Mouse (Mus musculus) spleen, postnatal 4 days (tissue): ENCODE measurements at regions not wholly inside any gene's neighbourhood (a gene's known extent, or its start where the extent isn't known, plus 50 kb on each side); places are given as distances from the start of the nearest gene placed in this dataset.

ENCODE experiments used
- DNase-seq, 2 experiments: peaks; one replicate each; pipeline ENCODE4 v3.0.0; 2022; ENCODE audit warnings: low spot score in 2 of 2

DNA sequence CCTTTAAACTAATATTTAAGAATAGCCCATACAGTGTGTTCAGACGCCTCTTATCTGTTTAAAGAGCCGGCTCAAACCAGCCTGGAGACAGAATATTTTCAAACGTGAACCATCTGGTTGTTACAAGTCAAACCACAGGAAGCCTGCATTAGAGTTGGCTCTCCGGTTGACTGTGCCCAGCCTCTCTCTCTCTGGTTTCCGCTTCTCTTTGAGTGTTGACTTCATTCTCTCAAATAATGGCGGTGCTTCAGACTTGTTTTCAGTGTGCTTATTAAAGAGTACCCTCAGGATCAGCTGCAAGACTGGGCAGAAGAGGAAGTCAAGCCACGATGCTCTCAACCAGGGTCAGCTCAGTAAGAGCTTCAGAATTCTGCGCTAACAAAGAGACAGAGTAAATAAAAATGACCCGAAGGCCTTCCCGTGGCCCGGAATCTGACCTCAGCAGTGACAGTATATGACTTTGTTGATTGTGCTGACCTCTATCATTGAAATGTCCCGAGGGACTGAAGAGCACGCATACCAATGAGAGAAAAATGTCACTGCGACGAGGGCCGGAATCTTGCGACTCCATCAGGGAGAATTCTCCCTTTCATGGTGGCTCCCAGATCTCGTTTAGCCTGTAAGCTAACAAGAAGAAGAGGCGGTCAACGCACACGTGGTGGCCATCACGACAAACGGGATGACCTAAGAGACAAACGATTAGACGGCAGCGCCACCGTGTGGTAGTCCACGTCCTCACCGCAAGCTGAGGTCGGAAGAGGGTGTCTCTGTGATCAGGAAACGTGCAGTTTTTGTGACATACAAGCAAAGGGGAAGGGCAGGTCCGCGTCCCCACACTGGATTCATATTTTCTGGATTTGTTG is 55.3 kb upstream of the Cpsf6 start:
- DNase-seq: peak; percentile 88 to 96

DNA sequence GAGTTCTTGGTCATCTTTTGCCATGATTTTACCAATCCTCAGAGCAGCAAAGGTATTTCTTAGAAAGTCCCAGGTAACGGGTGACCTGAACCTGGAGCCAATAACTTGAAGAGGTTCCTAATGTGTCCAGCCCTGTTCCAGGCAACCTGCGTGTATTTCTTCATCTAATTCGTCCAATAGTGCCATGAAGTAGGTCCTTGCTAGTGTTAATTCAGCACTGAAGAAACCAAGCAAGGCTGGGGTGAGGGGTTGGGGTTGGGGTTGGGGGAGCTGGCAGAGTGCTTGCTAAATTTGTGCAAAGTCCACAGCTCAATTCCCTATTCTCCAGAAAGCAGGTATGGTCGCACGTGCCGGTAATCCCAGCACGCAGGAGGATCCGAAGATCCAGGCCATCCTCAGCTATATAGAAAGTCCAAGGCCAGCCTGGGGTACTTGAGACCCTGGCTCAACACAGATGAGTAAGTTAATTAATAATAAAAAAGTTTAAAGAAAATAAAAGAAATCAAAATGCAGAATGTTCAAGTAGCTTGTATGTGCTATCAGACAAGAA is 54.6 kb upstream of the Cpsf6 start:
- no peak for DNase-seq

DNA sequence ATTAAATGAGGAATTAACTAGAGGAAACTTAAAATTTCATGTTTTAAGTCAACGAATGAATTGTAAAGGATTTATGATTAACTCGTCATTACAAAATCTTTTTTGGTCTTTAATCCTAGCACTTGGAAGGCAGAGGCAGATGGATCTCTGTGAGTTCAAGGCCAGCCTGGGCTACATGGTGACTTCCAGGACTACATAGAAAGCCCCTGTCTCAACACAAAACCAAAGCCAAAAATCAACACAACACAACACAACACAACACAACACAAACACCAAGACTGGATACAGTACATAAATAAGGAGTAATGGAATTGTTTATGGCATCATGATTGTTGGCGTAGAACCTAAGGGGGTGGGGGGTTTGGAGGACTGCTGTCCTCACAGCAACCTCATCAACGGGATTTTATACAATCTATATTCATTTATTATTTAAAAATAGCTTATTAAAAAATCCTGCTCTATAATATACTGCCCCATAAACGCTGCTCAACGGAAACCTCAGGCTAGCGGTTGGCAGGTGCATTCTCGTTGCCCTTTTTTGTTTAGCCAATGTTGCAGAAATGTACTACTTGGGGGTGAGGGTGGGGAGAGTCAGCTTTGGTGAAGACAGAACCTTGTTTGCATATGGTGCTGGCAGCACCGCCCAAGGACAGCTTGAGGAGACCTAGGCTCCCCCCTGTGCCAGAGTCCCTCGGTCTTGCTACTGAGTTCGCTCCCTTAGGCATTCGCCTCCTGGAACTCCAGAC is 53.9 kb upstream of the Cpsf6 start:
- peak in 1 of 2 experiments; percentile 37 for DNase-seq

DNA sequence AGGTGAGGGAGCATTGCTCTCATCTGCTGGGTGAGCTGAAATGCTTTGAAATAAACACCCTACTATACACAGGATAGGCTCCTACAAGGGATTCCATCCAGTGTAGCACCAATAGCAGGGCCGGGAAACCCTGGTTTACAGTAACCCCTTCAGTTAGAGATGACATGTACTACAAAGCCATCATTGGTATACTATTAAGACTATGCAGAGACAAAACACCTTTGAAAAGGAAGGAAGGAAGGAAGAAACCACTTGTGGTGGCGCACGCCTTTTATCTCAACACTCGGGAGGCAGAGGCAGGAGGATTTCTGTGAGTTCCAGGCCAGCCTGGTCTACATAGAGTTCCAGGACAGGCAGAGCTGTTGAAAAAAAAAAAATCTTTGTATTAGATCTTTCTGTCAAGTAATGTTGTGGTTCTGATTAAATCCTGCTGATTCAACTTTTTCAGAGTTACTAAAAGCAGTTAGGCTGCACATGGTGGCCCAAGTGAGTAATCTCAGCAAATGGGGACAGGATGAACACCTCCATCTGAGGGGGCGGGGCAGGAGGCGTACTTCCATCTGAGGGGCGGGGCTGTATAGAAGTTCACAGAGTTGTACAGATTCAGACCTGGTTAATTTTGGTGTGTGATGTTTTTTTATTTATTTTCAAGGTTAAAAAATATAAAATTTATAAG is 53.2 kb upstream of the Cpsf6 start:
- DNase-seq: no peak

DNA sequence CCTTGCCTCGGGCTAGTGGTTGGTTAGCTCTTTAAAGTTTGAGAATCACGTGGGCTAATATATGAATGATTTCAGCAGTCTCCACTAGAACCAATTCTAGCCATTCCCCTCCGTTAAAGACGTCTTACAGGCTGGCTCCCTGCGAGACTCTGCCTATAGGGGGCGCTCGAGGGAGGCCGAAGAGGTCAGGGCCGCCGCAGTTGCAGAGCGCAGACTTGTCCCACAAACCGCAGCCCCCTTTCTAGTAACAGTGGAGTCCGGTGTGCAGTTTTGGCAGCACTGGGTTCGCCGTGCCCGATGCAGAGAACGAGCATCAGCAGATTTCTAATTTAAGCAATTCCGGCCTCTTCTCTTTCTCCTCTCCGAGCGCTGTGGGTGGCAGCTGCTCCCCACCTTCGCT is 52.6 kb upstream of the Cpsf6 start:
- DNase-seq: peak; percentile 76 to 94

DNA sequence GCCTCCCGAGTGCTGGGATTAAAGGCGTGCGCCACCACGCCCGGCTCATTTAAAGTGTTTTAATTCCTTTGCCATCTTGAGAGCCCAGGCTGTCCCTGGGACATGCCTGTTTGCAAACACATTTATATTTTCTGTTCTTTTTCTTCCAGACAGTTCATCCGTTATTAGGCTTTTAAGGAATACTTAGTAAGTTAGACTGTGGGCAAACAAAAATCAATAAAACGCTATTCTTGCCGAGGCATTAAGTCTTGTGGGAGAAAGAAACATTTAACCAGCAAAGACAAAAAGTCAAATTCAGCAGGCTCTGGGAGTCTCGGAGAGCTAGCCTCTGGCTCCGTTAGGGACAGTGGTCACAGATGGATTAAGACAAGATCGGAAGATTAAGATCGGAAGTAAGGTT is 52.0 kb upstream of the Cpsf6 start:
- DNase-seq: no peak

DNA sequence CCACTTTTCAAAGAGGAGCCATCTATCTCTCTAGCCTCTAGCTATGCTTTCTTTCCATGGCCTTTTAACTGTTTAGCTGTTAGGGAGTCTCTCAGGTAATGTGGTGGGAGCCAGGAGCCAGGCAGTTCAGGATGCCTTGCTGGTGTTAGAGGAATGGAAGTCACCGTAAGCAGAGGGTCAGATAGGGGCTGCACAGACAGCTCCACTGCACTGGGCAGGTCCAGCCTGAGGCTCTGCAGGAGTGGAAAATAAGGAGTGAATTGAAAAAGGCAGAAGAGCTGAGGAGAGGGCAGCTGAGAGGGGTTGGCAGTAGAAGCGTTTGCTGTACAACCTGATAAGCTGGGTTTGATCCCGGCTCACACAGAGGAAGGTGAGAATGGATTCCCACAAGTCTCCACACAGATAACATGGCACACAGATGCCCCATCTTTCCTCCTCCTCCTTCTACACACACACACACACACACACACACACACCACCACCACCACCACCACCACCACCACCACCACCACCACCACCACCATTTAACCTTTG is 51.3 kb upstream of the Cpsf6 start:
- no peak for DNase-seq

DNA sequence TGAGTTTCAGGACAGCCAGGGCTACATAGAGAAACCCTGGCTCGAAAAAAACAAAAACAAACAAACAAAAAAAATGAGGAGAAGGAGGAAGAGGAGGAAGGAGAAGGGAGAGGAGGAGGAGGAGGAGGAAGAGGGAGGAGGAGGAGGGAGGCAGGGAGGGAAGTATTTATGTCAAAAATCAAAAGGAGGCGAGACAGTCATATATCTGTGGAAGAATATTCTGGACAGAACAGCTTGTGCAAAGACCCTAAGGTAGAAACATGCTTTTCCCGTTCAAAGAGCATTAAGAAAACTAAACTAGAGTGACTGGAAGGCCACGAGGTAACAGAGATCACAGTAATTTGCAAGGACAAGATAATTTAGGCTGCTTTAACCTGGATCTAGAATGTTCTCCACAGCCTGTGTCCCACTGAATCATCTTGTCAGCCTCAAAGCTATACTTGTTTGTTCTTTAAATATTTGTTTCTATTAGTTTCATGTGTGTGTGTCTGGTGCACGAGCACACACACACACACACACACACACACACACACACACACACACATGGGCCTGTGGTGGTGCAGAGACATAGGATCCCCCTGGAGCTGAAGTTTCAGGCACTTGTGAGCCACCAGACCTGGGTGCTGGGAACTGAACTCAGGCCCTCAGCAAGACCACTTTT is 50.5 kb upstream of the Cpsf6 start:
- no peak for DNase-seq

DNA sequence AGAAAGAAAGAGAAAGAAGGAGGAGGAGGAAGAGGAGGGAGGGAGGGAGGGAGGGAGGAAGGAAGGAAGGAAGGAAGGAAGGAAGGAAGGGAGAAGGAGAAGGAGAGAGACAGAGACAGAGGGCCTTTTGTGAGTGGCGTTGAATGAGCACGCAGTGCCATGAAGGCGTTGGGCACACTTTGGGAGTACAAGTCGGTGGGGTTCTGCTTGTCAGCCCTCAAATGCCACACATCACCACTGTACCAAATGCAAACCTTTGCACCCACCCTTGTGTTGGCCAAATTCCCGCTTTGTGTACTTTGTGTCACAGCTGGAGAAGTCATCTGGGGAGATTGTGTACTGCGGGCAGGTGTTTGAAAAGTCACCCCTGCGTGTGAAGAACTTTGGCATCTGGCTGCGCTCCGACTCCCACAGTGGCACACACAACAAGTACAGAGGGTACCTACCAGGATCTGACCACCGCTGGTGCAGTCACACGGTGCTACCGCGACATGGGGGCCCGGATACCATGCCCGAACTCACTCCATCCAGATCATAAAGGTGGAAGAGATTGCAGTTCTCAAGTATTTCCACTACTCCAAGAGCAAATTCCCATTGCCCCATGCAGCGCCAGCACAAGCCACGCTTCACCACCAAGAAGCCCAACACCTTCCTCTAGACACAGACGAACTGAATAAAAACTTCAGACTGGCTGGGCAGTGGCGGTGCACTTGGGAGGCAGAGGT is 49.8 kb upstream of the Cpsf6 start:
- no peak for DNase-seq
